Mouse (Mus musculus): ENCODE results near the gene Rab3b. TPM values are rescaled to one million over a fixed set of nuclear protein-coding genes. Genes with fewer than 3 reads are reported as not detected.
A peak's percentile ranks its signal among the peaks of the same experiment; 100 is the strongest.

Rab3b gene
- polyA plus RNA-seq, 1 experiment = 17.0 TPM

GRCm38 (mm10) chr4:108847715-108848504, 31.0 kb upstream of the Rab3b start, which contains the start of gene Kti12:
Gene Kti12, plus strand, starts transcription at chr4:108847785.
- Histone ChIP-seq H3K4me1 (ENCODE audit: control insufficient read depth, insufficient read depth, low read length) (no peaks in the 10 kb centered on the region), H3K36me3 (ENCODE audit: control insufficient read depth, insufficient read depth, low read length, poor library complexity, severe bottlenecking) (peaks cover 14% of the 10 kb centered on the region; the same call in 1 of the 2 replicates), H3K27ac (ENCODE audit: insufficient read depth, low read length) (no peak within 1 kb of the TSS), H3K9me3 (replicated peaks; ENCODE audit: control insufficient read depth, insufficient read depth, low read length, poor library complexity, severe bottlenecking) (no peaks in the 10 kb centered on the region), H3K9ac (ENCODE audit: low read depth, poor library complexity, severe bottlenecking) (peak within 1 kb of the TSS; percentile 74), H3K4me3 (ENCODE audit: low read depth, low read length) (peak within 1 kb of the TSS; percentile 73), H3K27me3 (ENCODE audit: control insufficient read depth, insufficient read depth, low read length, poor library complexity, severe bottlenecking) (no peaks in the 10 kb centered on the region)
- TF ChIP-seq POLR2A (IDR thresholded peaks at IDR 0.05; ENCODE audit: insufficient read depth, low read length) (no peak), CTCF (IDR thresholded peaks at IDR 0.05; ENCODE audit: low read depth, low read length) (no peak), EP300 (IDR thresholded peaks at IDR 0.05; ENCODE audit: insufficient read depth, low read depth, low read length) (no peak)

DNA sequence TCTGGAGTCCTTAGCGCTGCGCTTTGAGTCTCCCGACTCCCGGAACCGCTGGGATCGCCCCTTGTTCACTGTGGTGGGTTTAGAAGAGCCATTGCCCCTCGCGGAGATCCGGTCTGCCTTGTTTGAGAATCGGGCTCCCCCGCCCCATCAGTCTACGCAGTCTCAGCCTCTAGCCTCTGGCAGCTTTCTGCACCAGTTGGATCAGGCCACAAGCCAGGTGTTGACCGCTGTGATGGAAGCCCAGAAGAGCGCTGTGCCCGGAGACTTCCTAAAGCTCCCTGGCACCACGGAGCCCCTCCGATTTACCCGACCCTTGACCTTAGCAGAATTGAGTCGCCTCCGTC, 30.4 kb upstream of the Rab3b start, which contains the start of gene A730015C16Rik:
TSS of gene A730015C16Rik (minus strand) at position 115 of the 344 bp plus-strand sequence.
- no peaks in the 10 kb centered on the region for H3K27me3 ChIP-seq (ENCODE audit: control insufficient read depth, insufficient read depth, low read length, poor library complexity, severe bottlenecking)
- H3K4me3 ChIP-seq (ENCODE audit: low read depth, low read length) = peak within 1 kb of the TSS; percentile 73
- peaks cover 19% of the 10 kb centered on the region; the same call in 1 of the 2 replicates for H3K36me3 ChIP-seq (ENCODE audit: control insufficient read depth, insufficient read depth, low read length, poor library complexity, severe bottlenecking)
- peak within 1 kb of the TSS; percentile 74 for H3K9ac ChIP-seq (ENCODE audit: low read depth, poor library complexity, severe bottlenecking)
- H3K9me3 ChIP-seq (replicated peaks; ENCODE audit: control insufficient read depth, insufficient read depth, low read length, poor library complexity, severe bottlenecking) = no peaks in the 10 kb centered on the region
- no peak for TF ChIP-seq EP300 (IDR thresholded peaks at IDR 0.05; ENCODE audit: insufficient read depth, low read depth, low read length)
- H3K27ac ChIP-seq (ENCODE audit: insufficient read depth, low read length) = no peak within 1 kb of the TSS
- H3K4me1 ChIP-seq (ENCODE audit: control insufficient read depth, insufficient read depth, low read length) = no peaks in the 10 kb centered on the region

DNA sequence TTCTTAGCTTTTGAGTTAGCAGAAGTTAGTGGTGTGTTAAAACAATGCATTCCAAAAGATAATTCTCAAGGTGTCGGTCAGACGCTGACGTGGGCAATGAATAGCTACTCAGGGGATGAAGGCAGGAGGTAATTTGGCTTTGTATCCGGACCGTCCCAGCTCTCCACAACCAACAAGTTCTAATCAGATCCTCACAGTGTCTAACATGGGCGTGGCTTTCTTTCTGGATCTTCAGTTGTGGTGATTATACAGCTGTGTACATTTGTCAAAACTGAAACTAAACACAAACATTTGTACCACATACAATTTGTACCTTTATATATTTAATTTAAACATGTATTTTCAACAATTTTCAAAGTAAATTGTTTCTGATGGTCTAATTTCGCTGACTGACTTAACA, 12.1 kb upstream of the Rab3b start:
- Histone ChIP-seq H3K27me3 (ENCODE audit: control insufficient read depth, insufficient read depth, low read length, poor library complexity, severe bottlenecking) (no peaks in the 10 kb centered on the region), H3K4me1 (ENCODE audit: control insufficient read depth, insufficient read depth, low read length) (no peaks in the 10 kb centered on the region), H3K9me3 (replicated peaks; ENCODE audit: control insufficient read depth, insufficient read depth, low read length, poor library complexity, severe bottlenecking) (no peaks in the 10 kb centered on the region), H3K36me3 (ENCODE audit: control insufficient read depth, insufficient read depth, low read length, poor library complexity, severe bottlenecking) (0 out of 2 replicates have a peak, but pooled peaks cover 2% of the 10 kb centered on the region), H3K4me3 (ENCODE audit: low read depth, low read length) (no peak overlapping the region), H3K27ac (ENCODE audit: insufficient read depth, low read length) (no peak overlapping the region), H3K9ac (ENCODE audit: low read depth, poor library complexity, severe bottlenecking) (no peak overlapping the region)
- no peak for TF ChIP-seq EP300 (IDR thresholded peaks at IDR 0.05; ENCODE audit: insufficient read depth, low read depth, low read length)
- no peak for TF ChIP-seq POLR2A (IDR thresholded peaks at IDR 0.05; ENCODE audit: insufficient read depth, low read length)
- TF ChIP-seq CTCF (IDR thresholded peaks at IDR 0.05; ENCODE audit: low read depth, low read length) = no peak

- H3K27me3 ChIP-seq (ENCODE audit: control insufficient read depth, insufficient read depth, low read length, poor library complexity, severe bottlenecking) = no peaks in the 10 kb centered on the region
- H3K9me3 ChIP-seq (replicated peaks; ENCODE audit: control insufficient read depth, insufficient read depth, low read length, poor library complexity, severe bottlenecking) = no peaks in the 10 kb centered on the region
- H3K27ac ChIP-seq (ENCODE audit: insufficient read depth, low read length) = no peak overlapping the region
- no peaks in the 10 kb centered on the region for H3K4me1 ChIP-seq (ENCODE audit: control insufficient read depth, insufficient read depth, low read length)
- no peaks in the 10 kb centered on the region for H3K36me3 ChIP-seq (ENCODE audit: control insufficient read depth, insufficient read depth, low read length, poor library complexity, severe bottlenecking)
- H3K9ac ChIP-seq (ENCODE audit: low read depth, poor library complexity, severe bottlenecking) = no peak overlapping the region
- TF ChIP-seq EP300 (IDR thresholded peaks at IDR 0.05; ENCODE audit: insufficient read depth, low read depth, low read length) (no peak), CTCF (IDR thresholded peaks at IDR 0.05; ENCODE audit: low read depth, low read length) (peak; percentile 81), POLR2A (IDR thresholded peaks at IDR 0.05; ENCODE audit: insufficient read depth, low read length) (no peak)
- no peak overlapping the region for H3K4me3 ChIP-seq (ENCODE audit: low read depth, low read length)
Observed at GRCm38 (mm10) chr4:108869730-108870374, 9.0 kb upstream of the Rab3b start.

GRCm38 (mm10) chr4:108873746-108874145, 5.1 kb upstream of the Rab3b start:
- H3K4me1 ChIP-seq (ENCODE audit: control insufficient read depth, insufficient read depth, low read length) = no peaks in the 10 kb centered on the region
- no peak overlapping the region for H3K27ac ChIP-seq (ENCODE audit: insufficient read depth, low read length)
- H3K9ac ChIP-seq (ENCODE audit: low read depth, poor library complexity, severe bottlenecking) = no peak overlapping the region
- no peaks in the 10 kb centered on the region for H3K9me3 ChIP-seq (replicated peaks; ENCODE audit: control insufficient read depth, insufficient read depth, low read length, poor library complexity, severe bottlenecking)
- H3K4me3 ChIP-seq (ENCODE audit: low read depth, low read length) = no peak overlapping the region
- no peak for TF ChIP-seq POLR2A (IDR thresholded peaks at IDR 0.05; ENCODE audit: insufficient read depth, low read length)
- no peak for TF ChIP-seq EP300 (IDR thresholded peaks at IDR 0.05; ENCODE audit: insufficient read depth, low read depth, low read length)
- H3K27me3 ChIP-seq (ENCODE audit: control insufficient read depth, insufficient read depth, low read length, poor library complexity, severe bottlenecking) = no peaks in the 10 kb centered on the region
- H3K36me3 ChIP-seq (ENCODE audit: control insufficient read depth, insufficient read depth, low read length, poor library complexity, severe bottlenecking) = no peaks in the 10 kb centered on the region

DNA sequence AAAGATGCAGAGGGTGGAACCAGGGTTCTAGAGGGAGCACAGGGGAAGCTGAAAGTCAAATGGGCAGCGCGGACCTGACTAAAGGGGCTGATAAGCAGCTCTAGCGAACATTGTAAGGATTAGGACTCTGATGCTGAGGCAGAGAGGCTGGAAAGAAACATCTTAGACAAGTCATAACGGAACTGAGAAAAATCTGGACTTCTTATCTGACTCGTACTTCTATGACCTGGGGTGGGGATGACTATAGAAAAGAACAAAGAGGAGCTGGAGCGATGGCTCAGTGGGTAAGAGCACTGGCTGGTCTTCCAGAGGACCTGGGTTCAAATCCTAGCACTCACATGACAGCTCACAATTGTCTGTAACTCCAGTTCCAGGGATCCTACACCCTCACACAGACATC, 962 bp upstream of the Rab3b start:
- TF ChIP-seq EP300 (IDR thresholded peaks at IDR 0.05; ENCODE audit: insufficient read depth, low read depth, low read length) (no peak), POLR2A (IDR thresholded peaks at IDR 0.05; ENCODE audit: insufficient read depth, low read length) (no peak), CTCF (IDR thresholded peaks at IDR 0.05; ENCODE audit: low read depth, low read length) (no peak)
- Histone ChIP-seq H3K4me1 (ENCODE audit: control insufficient read depth, insufficient read depth, low read length) (no peaks in the 10 kb centered on the region), H3K9ac (ENCODE audit: low read depth, poor library complexity, severe bottlenecking) (no peak overlapping the region), H3K27me3 (ENCODE audit: control insufficient read depth, insufficient read depth, low read length, poor library complexity, severe bottlenecking) (no peaks in the 10 kb centered on the region), H3K9me3 (replicated peaks; ENCODE audit: control insufficient read depth, insufficient read depth, low read length, poor library complexity, severe bottlenecking) (no peaks in the 10 kb centered on the region), H3K4me3 (ENCODE audit: low read depth, low read length) (no peak overlapping the region), H3K36me3 (ENCODE audit: control insufficient read depth, insufficient read depth, low read length, poor library complexity, severe bottlenecking) (no peaks in the 10 kb centered on the region), H3K27ac (ENCODE audit: insufficient read depth, low read length) (no peak overlapping the region)

Measured in ES-Bruce4 (cell line).